ENCODE assay signal across 9 mouse cellular contexts in genomic region chr10:78322806-78323205, GRCm38 (mm10). TPM values are rescaled to one million over a fixed set of nuclear protein-coding genes. Genes with fewer than 3 reads are reported as not detected.
DNase-seq lines count a peak whose midpoint lies in the region; ATAC-seq and TF ChIP-seq lines count a peak whose summit lies in the region.
"Had no signal": no experiment of that assay in that cellular context is flagged by ENCODE, and none has a peak within 500 bp of the region (broad histone marks: within the 10 kb centered on the region; RNA-seq: fewer than 3 reads in every experiment).

No protein-coding gene starts in this region.

- H3K4me1 ChIP-seq in hindbrain, embryonic 16.5 days (ENCODE audit: control insufficient read depth, insufficient read depth, low read depth, low read length) = peaks cover 6% of the 10 kb centered on the region; the same call in 1 of the 2 replicates
- H3K4me1 ChIP-seq in hindbrain, embryonic 10.5 days (replicated peaks) = 0 out of 2 replicates have a peak, but pooled peaks cover 18% of the 10 kb centered on the region
- H3K4me1 ChIP-seq in G1E (ENCODE audit: insufficient read depth, low read depth, low read length) = peaks cover 7% of the 10 kb centered on the region

- H3K4me2 ChIP-seq in hindbrain, embryonic 16.5 days (ENCODE audit: low read length) = no peak overlapping the region
- H3K4me2 ChIP-seq: hindbrain, embryonic 15.5 days had no signal

- 60% methylated on average over 1 of the region's 1 CpGs for WGBS in hindbrain, embryonic 16.5 days
- WGBS in hindbrain, embryonic 10.5 days = no CpG with 5 or more reads among the region's 1 CpGs

- ATAC-seq in hindbrain, embryonic 16.5 days = no peak
- no peak for ATAC-seq in G1E (ENCODE audit: extremely low read depth, insufficient number of reproducible peaks, low FRiP score, poor library complexity, severe bottlenecking)

- 0 out of 2 replicates have a peak overlapping the region, but pooled peaks have one; percentile 7 for H3K27ac ChIP-seq in hindbrain, embryonic 16.5 days (ENCODE audit: low read depth, low read length)
- no peak overlapping the region for H3K27ac ChIP-seq in hindbrain, embryonic 10.5 days

- no peak overlapping the region for H3K9ac ChIP-seq in hindbrain, embryonic 16.5 days (ENCODE audit: low read depth, low read length)
- H3K9ac ChIP-seq: hindbrain, embryonic 15.5 days had no signal

- peaks cover 3% of the 10 kb centered on the region; the same call in 1 of the 2 replicates for H3K36me3 ChIP-seq in hindbrain, embryonic 16.5 days (ENCODE audit: control insufficient read depth, insufficient read depth, low read length)
- peaks cover 50% of the 10 kb centered on the region for H3K36me3 ChIP-seq in hindbrain, embryonic 10.5 days
- H3K36me3 ChIP-seq in G1E (replicated peaks) = no peaks in the 10 kb centered on the region

- H3K4me3 ChIP-seq in hindbrain, embryonic 16.5 days (ENCODE audit: low read length) = no peak overlapping the region
- H3K4me3 ChIP-seq in hindbrain, embryonic 10.5 days = no peak overlapping the region
- H3K4me3 ChIP-seq in G1E (ENCODE audit: low read depth, low read length) = no peak overlapping the region
- H3K4me3 ChIP-seq: hindbrain, embryonic 15.5 days; megakaryocyte, embryonic 14.5 days had no signal

- no peaks in the 10 kb centered on the region for H3K27me3 ChIP-seq in hindbrain, embryonic 16.5 days (replicated peaks; ENCODE audit: control insufficient read depth, insufficient read depth, low read length)
- no peaks in the 10 kb centered on the region for H3K27me3 ChIP-seq in hindbrain, embryonic 10.5 days (ENCODE audit: insufficient read depth, poor library complexity, severe bottlenecking)
- H3K27me3 ChIP-seq in G1E (ENCODE audit: insufficient read depth, low read length) = peaks cover 31% of the 10 kb centered on the region
- H3K27me3 ChIP-seq: hindbrain, embryonic 15.5 days; megakaryocyte, embryonic 14.5 days had no signal

- no peak for DNase-seq in hindbrain, embryonic 10.5 days (ENCODE audit: low spot score)
- DNase-seq in G1E (ENCODE audit: low spot score) = peak; percentile 18
- DNase-seq in adrenal gland, postnatal 36 days = peak; percentile 67 to 76
- DNase-seq in kidney, postnatal 4 days = peak; percentile 60 to 71
- no peak for DNase-seq in right cerebral cortex, adult 2 months (ENCODE audit: low spot score in 2 of 2)
- DNase-seq in spleen, postnatal 4 days (ENCODE audit: low spot score in 2 of 2) = no peak

- no peak for TF ChIP-seq CTCF in G1E (IDR thresholded peaks at IDR 0.05; ENCODE audit: low read depth, low read length)

- no peaks in the 10 kb centered on the region for H3K9me3 ChIP-seq in hindbrain, embryonic 16.5 days (ENCODE audit: control insufficient read depth, low read length)
- H3K9me3 ChIP-seq in hindbrain, embryonic 10.5 days = no peaks in the 10 kb centered on the region
- H3K9me3 ChIP-seq in G1E (replicated peaks) = no peaks in the 10 kb centered on the region
- H3K9me3 ChIP-seq: hindbrain, embryonic 15.5 days; megakaryocyte, embryonic 14.5 days had no signal

RNA-seq across cellular contexts. Expression of gene Agpat3, which starts 29.5 kb away (rescaled TPM):
- polyA plus RNA-seq in hindbrain, embryonic 16.5 days (2015; fragmentation: Nextera tagmentation; extraction: Ambion mirVana) = 44.0 and 70.1 TPM in 2 replicates
- 40.1 and 47.2 TPM in 2 replicates for polyA plus RNA-seq in hindbrain, embryonic 10.5 days (2016; fragmentation: Nextera tagmentation; extraction: Ambion mirVana)
- total RNA-seq in G1E (2014; fragmentation: Nextera tagmentation) = 1.2 and 2.3 TPM in 2 replicates
- total RNA-seq in G1E (2017) = 1.9 and 2.3 TPM in 2 replicates
- polyA plus RNA-seq in G1E (2012) = 2.9 and 3.0 TPM in 2 replicates
- total RNA-seq in adrenal gland, postnatal 36 days (2021) = 100 to 1,000 TPM; 293 to 406 TPM

Comparison
In these comparisons a context has a peak if more than half of its experiments do, and no peak if none do; other contexts are left out.
1. DNase-seq: peak in G1E (single experiment), adrenal gland, postnatal 36 days (2 of 2) and kidney, postnatal 4 days (2 of 2); none in hindbrain, embryonic 10.5 days (single experiment), right cerebral cortex, adult 2 months (0 of 2) and spleen, postnatal 4 days (0 of 2).
2. RNA of gene Agpat3, which starts 29.5 kb away (polyA plus RNA-seq): 40.1 to 47.2 TPM in hindbrain, embryonic 10.5 days and 44.0 to 70.1 TPM in hindbrain, embryonic 16.5 days; 2.9 to 3.0 TPM in G1E; every median in the first group is over 10 times any median in the second.